Mouse (Mus musculus) gastrocnemius, postnatal 14 days (tissue): ENCODE results near the gene Thsd7b. TPM values are rescaled to one million over a fixed set of nuclear protein-coding genes. Genes with fewer than 3 reads are reported as not detected.

Experiments used
- DNase-seq: peaks from one replicate; pipeline ENCODE4 v3.0.0; 2021; ENCODE audit warnings: mixed read lengths
- intact Hi-C: fragments of 180-260 bp; cut with DNase I; formaldehyde crosslinking; loops from one replicate; pipeline ENCODE4 v1.15.1; 2025; ENCODE audit warnings: low total_unique reads
- total RNA-seq, 2 experiments: library from RNA; stranded (reverse); gene quantifications; 2 replicates each; pipeline ENCODE4 v1.2.3; 2021

Gene Thsd7b
- total RNA-seq, 2 experiments from 2014 or later, result 1.2 to 1.3 TPM

- intact Hi-C loops, result no loop called here
- no peak for DNase-seq
These were observed 228.6 kb downstream of the Thsd7b start for GRCm38 (mm10) chr1:129501707-129502106.

GRCm38 (mm10) chr1:129516379-129516778, 243.3 kb downstream of the Thsd7b start:
- DNase-seq, result no peak
- intact Hi-C loops, result no loop called here

GRCm38 (mm10) chr1:129519751-129520150, 246.6 kb downstream of the Thsd7b start:
- intact Hi-C loops, result no loop called here
- no peak for DNase-seq

- no peak for DNase-seq
- intact Hi-C loops, result no loop called here
These were observed 253.9 kb downstream of the Thsd7b start for GRCm38 (mm10) chr1:129526967-129527366.

- no peak for DNase-seq
- intact Hi-C loops, result no loop called here
These were observed 259.1 kb downstream of the Thsd7b start for GRCm38 (mm10) chr1:129532206-129532605.

GRCm38 (mm10) chr1:129538508-129538907, 265.4 kb downstream of the Thsd7b start:
- intact Hi-C loops, result no loop called here
- no peak for DNase-seq

GRCm38 (mm10) chr1:129538970-129539369, 265.9 kb downstream of the Thsd7b start:
- intact Hi-C loops, result no loop called here
- no peak for DNase-seq

GRCm38 (mm10) chr1:129540751-129541150, 267.6 kb downstream of the Thsd7b start:
- intact Hi-C loops, result no loop called here
- no peak for DNase-seq

- DNase-seq, result no peak
- intact Hi-C loops, result no loop called here
These were observed 269.6 kb downstream of the Thsd7b start for GRCm38 (mm10) chr1:129542563-129543146.

GRCm38 (mm10) chr1:129543169-129543568, 270.1 kb downstream of the Thsd7b start:
- DNase-seq, result no peak
- intact Hi-C loops, result no loop called here

GRCm38 (mm10) chr1:129558054-129558453, 285.0 kb downstream of the Thsd7b start:
- DNase-seq, result no peak
- intact Hi-C loops, result no loop called here

- DNase-seq, result no peak
- intact Hi-C loops, result no loop called here
These were observed 286.0 kb downstream of the Thsd7b start for GRCm38 (mm10) chr1:129559137-129559536.

- DNase-seq, result no peak
- intact Hi-C loops, result no loop called here
These were observed 286.7 kb downstream of the Thsd7b start for GRCm38 (mm10) chr1:129559812-129560211.

GRCm38 (mm10) chr1:129562707-129563106, 289.6 kb downstream of the Thsd7b start:
- intact Hi-C loops, result no loop called here
- no peak for DNase-seq

GRCm38 (mm10) chr1:129570522-129570921, 297.4 kb downstream of the Thsd7b start:
- intact Hi-C loops, result no loop called here
- no peak for DNase-seq

- DNase-seq, result no peak
- intact Hi-C loops, result no loop called here
These were observed 306.9 kb downstream of the Thsd7b start for GRCm38 (mm10) chr1:129579955-129580354.

- intact Hi-C loops, result no loop called here
- no peak for DNase-seq
These were observed 313.5 kb downstream of the Thsd7b start for GRCm38 (mm10) chr1:129586635-129587034.

- DNase-seq, result no peak
- intact Hi-C loops, result no loop called here
These were observed 316.4 kb downstream of the Thsd7b start for GRCm38 (mm10) chr1:129589366-129590002.

GRCm38 (mm10) chr1:129595447-129595846, 322.3 kb downstream of the Thsd7b start:
- intact Hi-C loops, result no loop called here
- no peak for DNase-seq

- no peak for DNase-seq
These were observed 327.8 kb downstream of the Thsd7b start for GRCm38 (mm10) chr1:129600933-129601332.

GRCm38 (mm10) chr1:129602284-129602683, 329.2 kb downstream of the Thsd7b start:
- no peak for DNase-seq
- intact Hi-C loops, result no loop called here

More at GRCm38 (mm10) chr1:129600933-129601332, 327.8 kb downstream of the Thsd7b start:
- intact Hi-C loops, result no loop called here
